Mouse (Mus musculus): ENCODE results near the gene Cacnb4. TPM values are rescaled to one million over a fixed set of nuclear protein-coding genes. Genes with fewer than 3 reads are reported as not detected.

Cacnb4 gene
- polyA plus RNA-seq, 1 experiment, result 0.04 TPM

- TF ChIP-seq CTCF (IDR thresholded peaks at IDR 0.05; ENCODE audit: insufficient read depth, low read length) (no peak), POLR2A (IDR thresholded peaks at IDR 0.05; ENCODE audit: borderline replicate concordance, extremely low read depth, low read depth, low read length) (no peak)
- Histone ChIP-seq H3K4me3 (replicated peaks; ENCODE audit: extremely low read depth, low read depth, low read length) (no peak overlapping the region), H3K4me1 (ENCODE audit: control insufficient read depth, insufficient read depth, low read length) (no peaks in the 10 kb centered on the region; the same call in 1 of the 2 replicates)
- WGBS, result 47% methylated on average over 2 of the region's 2 CpGs
- DNase-seq, result no peak
Measured at GRCm38 (mm10) chr2:52505164-52505563, 171.5 kb downstream of the Cacnb4 start.

GRCm38 (mm10) chr2:52504762-52505161 lies 171.9 kb downstream of the Cacnb4 start:
- peaks cover 2% of the 10 kb centered on the region; the same call in 1 of the 2 replicates for H3K4me1 ChIP-seq (ENCODE audit: control insufficient read depth, insufficient read depth, low read length)
- DNase-seq, result peak; percentile 24
- H3K4me3 ChIP-seq (replicated peaks; ENCODE audit: extremely low read depth, low read depth, low read length), result no peak overlapping the region
- TF ChIP-seq CTCF (IDR thresholded peaks at IDR 0.05; ENCODE audit: insufficient read depth, low read length) (no peak), POLR2A (IDR thresholded peaks at IDR 0.05; ENCODE audit: borderline replicate concordance, extremely low read depth, low read depth, low read length) (no peak)
- 56% methylated on average over 3 of the region's 3 CpGs for WGBS

GRCm38 (mm10) chr2:52499849-52500262 lies 176.8 kb downstream of the Cacnb4 start:
- WGBS, result 69% methylated on average over 6 of the region's 6 CpGs
- no peak for DNase-seq
- peaks cover 2% of the 10 kb centered on the region; the same call in 1 of the 2 replicates for H3K4me1 ChIP-seq (ENCODE audit: control insufficient read depth, insufficient read depth, low read length)
- TF ChIP-seq POLR2A (IDR thresholded peaks at IDR 0.05; ENCODE audit: borderline replicate concordance, extremely low read depth, low read depth, low read length), result no peak
- H3K4me3 ChIP-seq (replicated peaks; ENCODE audit: extremely low read depth, low read depth, low read length), result no peak overlapping the region

- 82% methylated on average over 12 of the region's 12 CpGs for WGBS
Measured at GRCm38 (mm10) chr2:52499101-52499537, 177.5 kb downstream of the Cacnb4 start.

GRCm38 (mm10) chr2:52495097-52495694 lies 181.4 kb downstream of the Cacnb4 start:
- Histone ChIP-seq H3K4me3 (replicated peaks; ENCODE audit: extremely low read depth, low read depth, low read length) (no peak overlapping the region), H3K4me1 (ENCODE audit: control insufficient read depth, insufficient read depth, low read length) (peaks cover 2% of the 10 kb centered on the region; the same call in 1 of the 2 replicates)
- WGBS, result 88% methylated on average over 11 of the region's 11 CpGs
- no peak for TF ChIP-seq CTCF (IDR thresholded peaks at IDR 0.05; ENCODE audit: insufficient read depth, low read length)
- no peak for TF ChIP-seq POLR2A (IDR thresholded peaks at IDR 0.05; ENCODE audit: borderline replicate concordance, extremely low read depth, low read depth, low read length)
- DNase-seq, result no peak

More at GRCm38 (mm10) chr2:52499101-52499537, 177.5 kb downstream of the Cacnb4 start:
- no peak for DNase-seq
- H3K4me3 ChIP-seq (replicated peaks; ENCODE audit: extremely low read depth, low read depth, low read length), result no peak overlapping the region
- H3K4me1 ChIP-seq (ENCODE audit: control insufficient read depth, insufficient read depth, low read length), result peaks cover 2% of the 10 kb centered on the region; the same call in 1 of the 2 replicates
- TF ChIP-seq CTCF (IDR thresholded peaks at IDR 0.05; ENCODE audit: insufficient read depth, low read length) (no peak), POLR2A (IDR thresholded peaks at IDR 0.05; ENCODE audit: borderline replicate concordance, extremely low read depth, low read depth, low read length) (no peak)

- DNase-seq, result no peak
- TF ChIP-seq POLR2A (IDR thresholded peaks at IDR 0.05; ENCODE audit: borderline replicate concordance, extremely low read depth, low read depth, low read length) (no peak), CTCF (IDR thresholded peaks at IDR 0.05; ENCODE audit: insufficient read depth, low read length) (no peak)
- WGBS, result 45% methylated on average over 8 of the region's 8 CpGs
- Histone ChIP-seq H3K4me1 (ENCODE audit: control insufficient read depth, insufficient read depth, low read length) (no peaks in the 10 kb centered on the region; the same call in 1 of the 2 replicates), H3K4me3 (replicated peaks; ENCODE audit: extremely low read depth, low read depth, low read length) (no peak overlapping the region)
Measured at GRCm38 (mm10) chr2:52494274-52494673, 182.4 kb downstream of the Cacnb4 start.

- no peaks in the 10 kb centered on the region for H3K4me1 ChIP-seq (ENCODE audit: control insufficient read depth, insufficient read depth, low read length)
- no peak for DNase-seq
- no peak overlapping the region for H3K4me3 ChIP-seq (replicated peaks; ENCODE audit: extremely low read depth, low read depth, low read length)
- TF ChIP-seq POLR2A (IDR thresholded peaks at IDR 0.05; ENCODE audit: borderline replicate concordance, extremely low read depth, low read depth, low read length), result no peak
- TF ChIP-seq CTCF (IDR thresholded peaks at IDR 0.05; ENCODE audit: insufficient read depth, low read length), result no peak
- WGBS, result 62% methylated on average over 13 of the region's 13 CpGs
Measured at GRCm38 (mm10) chr2:52492867-52493266, 183.8 kb downstream of the Cacnb4 start.

GRCm38 (mm10) chr2:52489840-52490239 lies 186.8 kb downstream of the Cacnb4 start:
- DNase-seq, result no peak
- TF ChIP-seq POLR2A (IDR thresholded peaks at IDR 0.05; ENCODE audit: borderline replicate concordance, extremely low read depth, low read depth, low read length) (no peak), CTCF (IDR thresholded peaks at IDR 0.05; ENCODE audit: insufficient read depth, low read length) (no peak)
- Histone ChIP-seq H3K4me3 (replicated peaks; ENCODE audit: extremely low read depth, low read depth, low read length) (no peak overlapping the region), H3K4me1 (ENCODE audit: control insufficient read depth, insufficient read depth, low read length) (no peaks in the 10 kb centered on the region)
- WGBS, result 100% methylated on average over 1 of the region's 1 CpGs

GRCm38 (mm10) chr2:52483496-52483895 lies 193.1 kb downstream of the Cacnb4 start:
- Histone ChIP-seq H3K4me1 (ENCODE audit: control insufficient read depth, insufficient read depth, low read length) (no peaks in the 10 kb centered on the region), H3K4me3 (replicated peaks; ENCODE audit: extremely low read depth, low read depth, low read length) (no peak overlapping the region)
- no peak for DNase-seq
- 33% methylated on average over 5 of the region's 5 CpGs for WGBS
- no peak for TF ChIP-seq POLR2A (IDR thresholded peaks at IDR 0.05; ENCODE audit: borderline replicate concordance, extremely low read depth, low read depth, low read length)
- no peak for TF ChIP-seq CTCF (IDR thresholded peaks at IDR 0.05; ENCODE audit: insufficient read depth, low read length)

GRCm38 (mm10) chr2:52480476-52480875 lies 196.2 kb downstream of the Cacnb4 start:
- Histone ChIP-seq H3K4me3 (replicated peaks; ENCODE audit: extremely low read depth, low read depth, low read length) (no peak overlapping the region), H3K4me1 (ENCODE audit: control insufficient read depth, insufficient read depth, low read length) (no peaks in the 10 kb centered on the region)
- 69% methylated on average over 8 of the region's 8 CpGs for WGBS
- peak; percentile 16 for DNase-seq
- TF ChIP-seq CTCF (IDR thresholded peaks at IDR 0.05; ENCODE audit: insufficient read depth, low read length) (no peak), POLR2A (IDR thresholded peaks at IDR 0.05; ENCODE audit: borderline replicate concordance, extremely low read depth, low read depth, low read length) (no peak)
